Mouse (Mus musculus): Measurements from ENCODE around the gene Acsl3.

Gene Acsl3

GRCm38 (mm10) chr1:78657671-78658440 is at the start of gene Acsl3, which contains the start of gene Utp14b:
TSS of gene Acsl3 (plus strand) at chr1:78657825.
TSS of gene Utp14b (plus strand) at chr1:78658038.
- peak; percentile 94 to 97 for DNase-seq

GRCm38 (mm10) chr1:78609134-78609907 is 48.3 kb upstream of the Acsl3 start:
- no peak for DNase-seq

- DNase-seq: no peak
Measured at GRCm38 (mm10) chr1:78611039-78611438, 46.6 kb upstream of the Acsl3 start.

- DNase-seq: no peak
Measured at GRCm38 (mm10) chr1:78612959-78613358, 44.7 kb upstream of the Acsl3 start.

- DNase-seq: no peak
Measured at GRCm38 (mm10) chr1:78624352-78624751, 33.3 kb upstream of the Acsl3 start.

GRCm38 (mm10) chr1:78634486-78634885 is 23.1 kb upstream of the Acsl3 start:
- DNase-seq: no peak

GRCm38 (mm10) chr1:78640871-78641270 is 16.8 kb upstream of the Acsl3 start:
- no peak for DNase-seq

GRCm38 (mm10) chr1:78641791-78642190 is 15.8 kb upstream of the Acsl3 start:
- no peak for DNase-seq

GRCm38 (mm10) chr1:78642197-78642596 is 15.4 kb upstream of the Acsl3 start:
- DNase-seq: no peak

GRCm38 (mm10) chr1:78647317-78647885 is 10.2 kb upstream of the Acsl3 start:
- DNase-seq: no peak

GRCm38 (mm10) chr1:78649269-78650061 is 8.2 kb upstream of the Acsl3 start:
- no peak for DNase-seq

GRCm38 (mm10) chr1:78656472-78656871 is 1.2 kb upstream of the Acsl3 start:
- DNase-seq: no peak

- DNase-seq: no peak
Measured at GRCm38 (mm10) chr1:78657021-78657629, 500 bp upstream of the Acsl3 start.

- DNase-seq: peak in 1 of 2 experiments; percentile 24
Measured at GRCm38 (mm10) chr1:78658441-78659269, 1.0 kb downstream of the Acsl3 start.

- no peak for DNase-seq
Measured at GRCm38 (mm10) chr1:78659270-78659823, 1.7 kb downstream of the Acsl3 start.

- no peak for DNase-seq
Measured at GRCm38 (mm10) chr1:78664326-78664725, 6.7 kb downstream of the Acsl3 start.

GRCm38 (mm10) chr1:78665954-78666499 is 8.4 kb downstream of the Acsl3 start:
- DNase-seq: no peak

- DNase-seq: no peak
Measured at GRCm38 (mm10) chr1:78666585-78666984, 9.0 kb downstream of the Acsl3 start.

GRCm38 (mm10) chr1:78682291-78682690 is 24.7 kb downstream of the Acsl3 start:
- DNase-seq: no peak

- no peak for DNase-seq
Measured at GRCm38 (mm10) chr1:78684128-78684527, 26.5 kb downstream of the Acsl3 start.

- peak; percentile 25 to 32 for DNase-seq
Measured at GRCm38 (mm10) chr1:78686872-78687271, 29.2 kb downstream of the Acsl3 start.

All from cerebellum, postnatal 36 days (tissue).